Mouse (Mus musculus): Measurements from ENCODE around the gene Ces4a. TPM values are rescaled to one million over a fixed set of nuclear protein-coding genes. Genes with fewer than 3 reads are reported as not detected.

The Ces4a gene
- polyA plus RNA-seq, 1 experiment: 0.07 TPM

DNA sequence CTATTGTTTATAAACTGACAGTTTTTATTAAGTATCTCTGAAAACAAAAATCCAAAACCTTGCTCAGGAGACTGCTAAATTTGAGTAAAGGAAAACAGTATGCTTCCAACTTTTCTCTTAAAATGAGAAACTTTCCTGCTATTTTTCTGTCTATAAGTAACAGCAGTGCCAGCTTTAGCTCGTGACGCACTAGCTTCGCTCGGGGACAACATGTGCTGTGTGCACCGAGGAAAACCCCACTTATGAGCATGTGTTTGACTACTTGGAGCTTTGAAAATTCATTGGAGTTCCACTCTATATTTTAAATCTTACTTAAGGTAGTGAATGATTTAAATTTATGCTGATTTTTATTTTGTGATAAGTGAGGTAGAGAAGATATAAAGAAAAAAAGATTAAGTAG lies 60.6 kb downstream of the Ces4a start:
- H3K4me3 ChIP-seq (replicated peaks; ENCODE audit: insufficient read depth, low read depth, low read length): no peak overlapping the region
- TF ChIP-seq POLR2A (IDR thresholded peaks at IDR 0.05; ENCODE audit: borderline replicate concordance, insufficient read depth, low read length) (no peak), CTCF (IDR thresholded peaks at IDR 0.05; ENCODE audit: borderline replicate concordance, insufficient read depth, low read depth, low read length) (no peak)
- no peaks in the 10 kb centered on the region for H3K27me3 ChIP-seq (ENCODE audit: control insufficient read depth, insufficient read depth, low read length)
- DNase-seq: no peak
- no peak overlapping the region for H3K27ac ChIP-seq (ENCODE audit: insufficient read depth, low read length)
- H3K4me1 ChIP-seq (ENCODE audit: control insufficient read depth, insufficient read depth, low read length): no peaks in the 10 kb centered on the region
- 95% methylated on average over 5 of the region's 5 CpGs for WGBS

Other genes starting within 250 kb of the Ces4a start
- 0.08 TPM in 2 replicates for gene Ces2e, start 205.5 kb upstream of the Ces4a start, polyA plus RNA-seq (2012; rRNA removed)
- gene Ces2f, start 184.4 kb upstream of the Ces4a start, polyA plus RNA-seq (2012; rRNA removed): not detected in 2 replicates
- 0.10 TPM in 2 replicates for gene Ces2g, start 170.1 kb upstream of the Ces4a start, polyA plus RNA-seq (2012; rRNA removed)
- not detected in 2 replicates for gene Ces2h, start 130.9 kb upstream of the Ces4a start, polyA plus RNA-seq (2012; rRNA removed)
- not detected in 2 replicates for gene Ces3a, start 83.2 kb upstream of the Ces4a start, polyA plus RNA-seq (2012; rRNA removed)
- not detected in 2 replicates for gene Ces3b, start 48.0 kb upstream of the Ces4a start, polyA plus RNA-seq (2012; rRNA removed)
- 14.5 and 15.1 TPM in 2 replicates for gene Cbfb, start 38.9 kb downstream of the Ces4a start, polyA plus RNA-seq (2012; rRNA removed)
- gene D230025D16Rik, start 93.3 kb downstream of the Ces4a start, polyA plus RNA-seq (2012; rRNA removed): 34.9 and 36.4 TPM in 2 replicates
- gene B3gnt9, start 123.4 kb downstream of the Ces4a start, polyA plus RNA-seq (2012; rRNA removed): 5.2 and 6.3 TPM in 2 replicates
- 10.3 and 12.1 TPM in 2 replicates for gene Tradd, start 132.8 kb downstream of the Ces4a start, polyA plus RNA-seq (2012; rRNA removed)
- gene Fbxl8, start 132.8 kb downstream of the Ces4a start, polyA plus RNA-seq (2012; rRNA removed): 1.7 and 2.1 TPM in 2 replicates
- gene Hsf4, start 138.0 kb downstream of the Ces4a start, polyA plus RNA-seq (2012; rRNA removed): 18.4 and 24.5 TPM in 2 replicates
- 8.8 and 10.4 TPM in 2 replicates for gene Nol3, start 144.3 kb downstream of the Ces4a start, polyA plus RNA-seq (2012; rRNA removed)
- 25.1 and 27.4 TPM in 2 replicates for gene 4931428F04Rik, start 158.1 kb downstream of the Ces4a start, polyA plus RNA-seq (2012; rRNA removed)
- 17.0 and 20.0 TPM in 2 replicates for gene Exoc3l, start 164.3 kb downstream of the Ces4a start, polyA plus RNA-seq (2012; rRNA removed)
- gene E2f4, start 165.9 kb downstream of the Ces4a start, polyA plus RNA-seq (2012; rRNA removed): 81.6 and 91.5 TPM in 2 replicates
- gene Elmo3, start 173.8 kb downstream of the Ces4a start, polyA plus RNA-seq (2012; rRNA removed): 12.4 and 15.2 TPM in 2 replicates
- 5.0 and 6.3 TPM in 2 replicates for gene Lrrc29, start 194.5 kb downstream of the Ces4a start, polyA plus RNA-seq (2012; rRNA removed)
- 106 and 110 TPM in 2 replicates for gene Tmem208, start 194.6 kb downstream of the Ces4a start, polyA plus RNA-seq (2012; rRNA removed)
- 4.0 and 4.2 TPM in 2 replicates for gene Fhod1, start 216.2 kb downstream of the Ces4a start, polyA plus RNA-seq (2012; rRNA removed)
- gene Slc9a5, start 217.0 kb downstream of the Ces4a start, polyA plus RNA-seq (2012; rRNA removed): 51.7 and 62.0 TPM in 2 replicates
- gene Plekhg4, start 241.5 kb downstream of the Ces4a start, polyA plus RNA-seq (2012; rRNA removed): 11.0 and 13.5 TPM in 2 replicates